Mouse (Mus musculus) right cerebral cortex, adult 18-20 months (tissue): Measurements from ENCODE around the gene H2-T22.
"Not testable (repeated sequence)": the region's sequence is repeated elsewhere in the genome, so short reads cannot be mapped to it uniquely, and the experiment has no call there.

ENCODE experiments used
- DNase-seq: peaks from one replicate; pipeline ENCODE4 v3.0.0; 2022; ENCODE audit warnings: mixed read lengths

The H2-T22 gene

DNA sequence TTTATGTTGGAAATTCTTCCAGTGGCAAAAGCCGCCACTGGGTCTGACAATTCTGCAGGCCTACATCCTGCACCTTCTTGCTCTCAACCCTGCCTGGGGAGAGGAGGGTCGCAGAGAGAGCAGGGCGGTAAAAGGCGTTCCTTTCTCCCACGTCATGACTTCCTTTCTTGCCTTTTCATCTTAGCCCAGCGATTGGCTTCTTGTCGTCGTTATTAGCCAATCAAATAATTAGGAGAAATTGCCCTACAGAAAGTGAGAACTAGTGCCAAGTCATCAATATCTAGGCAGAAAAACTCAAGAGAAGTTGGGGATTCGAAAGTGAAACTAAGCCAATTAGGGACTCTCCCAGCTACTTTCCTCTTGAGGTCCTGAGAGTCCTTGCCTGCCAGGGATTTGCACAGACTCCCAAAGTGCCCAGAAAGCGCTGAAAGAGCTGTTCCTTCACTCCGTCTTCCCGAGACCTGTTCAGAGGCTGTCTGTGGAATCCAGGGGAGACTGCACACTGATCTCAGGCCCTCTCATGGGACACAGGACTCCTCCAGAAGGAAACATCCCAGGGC lies at the start of gene H2-T22, which contains the start of gene Gm6034:
H2-T22 (minus strand) TSS at position 138 of the 560 bp plus-strand sequence.
Gm6034 (plus strand) TSS at position 352 of the 560 bp plus-strand sequence.
- DNase-seq = peak; percentile 81

DNA sequence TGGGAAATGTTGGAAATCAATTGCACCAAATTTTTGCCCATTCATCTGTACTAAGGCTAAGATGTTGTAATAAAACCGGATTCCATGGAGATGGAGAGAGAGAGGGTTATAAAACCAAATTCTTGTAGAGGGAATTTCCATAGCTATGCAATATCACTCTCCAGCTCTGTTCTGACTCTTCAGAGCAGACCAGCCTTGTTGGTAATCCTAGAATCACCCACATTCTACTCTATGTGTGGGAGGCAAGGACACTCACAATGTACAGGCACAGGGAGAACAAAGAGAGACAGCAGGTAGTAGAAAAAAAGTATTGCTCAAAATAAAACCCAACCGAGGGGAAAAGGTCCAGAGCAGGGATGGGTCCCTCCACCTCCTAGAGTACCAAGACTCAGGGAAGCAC lies 49.4 kb upstream of the H2-T22 start:
- DNase-seq = not testable (repeated sequence)

DNA sequence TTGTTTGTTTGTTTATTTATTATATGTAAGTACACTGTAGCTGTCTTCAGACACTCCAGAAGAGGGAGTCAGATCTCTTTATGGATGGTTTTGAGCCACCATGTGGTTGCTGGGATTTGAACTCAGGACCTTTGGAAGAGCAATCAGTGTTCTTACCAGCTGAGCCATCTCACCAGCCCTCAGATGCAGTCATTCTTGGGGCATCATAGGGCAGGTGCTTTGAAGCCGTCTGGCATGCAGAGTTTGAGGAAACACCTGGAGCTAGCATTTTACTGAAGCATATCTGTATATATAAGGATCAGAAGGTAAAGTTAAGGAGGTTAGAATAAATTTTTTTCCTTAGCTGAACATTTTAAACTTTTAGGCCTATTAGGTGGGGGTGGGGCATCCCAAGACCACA lies 43.4 kb upstream of the H2-T22 start:
- DNase-seq = not testable (repeated sequence)

DNA sequence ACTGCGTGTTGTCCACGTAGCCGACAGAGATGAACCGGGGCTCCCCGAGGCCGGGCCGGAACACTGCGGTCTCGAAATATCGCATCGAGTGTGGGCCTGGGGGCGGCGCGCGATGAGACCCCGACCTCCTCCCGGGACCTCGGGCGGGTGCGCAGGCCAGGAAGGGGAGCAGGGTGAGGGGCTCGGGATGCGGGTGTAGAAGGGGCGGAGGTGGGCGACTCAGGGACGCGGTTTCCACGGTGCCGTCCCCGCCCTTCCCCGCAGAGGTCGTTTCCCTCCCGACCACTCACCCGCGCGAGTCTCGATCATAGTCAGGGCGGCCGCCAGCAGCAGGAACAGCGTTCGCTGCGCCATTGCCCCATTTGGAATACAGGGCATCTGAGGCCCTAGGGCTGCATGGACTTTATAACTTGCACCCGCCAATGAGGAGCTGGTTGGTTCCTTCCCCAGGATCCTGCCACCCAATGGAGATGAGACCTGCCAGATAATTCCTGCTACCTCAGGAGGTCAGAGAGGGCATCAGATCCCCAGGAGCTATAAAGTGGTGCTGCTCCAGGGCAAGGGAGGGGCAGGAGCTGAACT lies 41.4 kb upstream of the H2-T22 start:
- no peak for DNase-seq

DNA sequence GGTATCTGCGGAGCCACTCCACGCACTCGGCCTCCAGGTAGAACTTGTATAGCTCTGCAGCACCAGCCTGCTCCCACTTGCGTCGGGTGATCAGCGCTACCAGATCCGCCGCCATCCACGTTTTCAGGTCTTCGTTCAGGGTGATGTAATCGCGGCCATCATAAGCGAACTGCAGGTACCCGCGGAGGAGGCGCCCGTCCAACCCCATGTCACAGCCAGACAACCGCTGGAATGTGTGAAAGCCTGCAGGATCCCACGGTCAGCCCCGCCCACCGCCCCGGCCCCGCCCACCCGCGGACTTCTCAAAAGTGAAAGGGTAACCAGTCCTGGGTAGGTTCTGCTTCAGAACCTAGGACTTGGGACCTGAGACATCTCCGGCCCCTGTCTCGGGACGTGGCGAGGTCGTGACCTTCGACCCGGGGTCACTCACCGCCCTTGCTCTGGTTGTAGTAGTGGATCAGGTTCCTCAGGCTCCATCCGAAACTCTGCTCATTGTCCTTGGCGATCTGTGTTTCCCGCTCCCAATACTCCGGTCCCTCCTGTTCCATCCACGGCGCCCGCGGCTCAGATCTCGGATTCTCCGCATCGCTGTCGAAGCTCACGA lies 40.8 kb upstream of the H2-T22 start:
- no peak for DNase-seq

DNA sequence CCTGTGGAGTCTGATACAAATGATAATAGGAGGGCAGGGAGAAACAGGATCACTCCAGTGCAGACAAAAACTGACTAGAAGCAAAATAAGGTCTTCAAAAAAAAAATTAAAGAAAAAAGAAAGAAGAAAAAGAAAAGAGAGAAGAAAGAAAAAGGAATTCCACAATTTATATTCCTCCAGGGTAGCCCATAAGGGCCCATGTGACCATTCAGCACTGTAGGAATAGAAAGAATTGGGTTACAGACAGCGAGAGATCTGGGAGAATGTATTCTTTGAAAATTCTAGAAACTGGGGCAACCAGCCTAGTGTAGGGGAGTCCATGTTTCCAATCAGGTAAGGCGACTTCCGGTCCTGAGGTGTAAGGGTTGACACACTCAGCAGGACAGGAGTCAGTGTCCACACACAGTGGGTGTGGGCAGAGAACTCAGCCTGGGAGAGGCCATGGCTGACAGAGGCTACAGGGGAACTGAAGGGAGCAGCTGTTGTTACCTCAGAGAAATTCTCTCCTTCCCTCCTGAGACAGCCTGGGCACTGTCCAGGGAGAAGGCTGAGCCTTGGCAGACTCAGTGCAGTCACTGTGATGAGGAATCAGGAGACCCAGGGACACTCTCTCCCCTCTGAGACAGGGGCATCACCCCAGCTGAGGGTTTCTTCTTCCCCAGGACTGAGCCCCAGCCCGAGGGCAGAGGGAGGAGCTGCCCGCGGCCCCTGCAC lies 40.1 kb upstream of the H2-T22 start:
- DNase-seq = not testable (repeated sequence)

DNA sequence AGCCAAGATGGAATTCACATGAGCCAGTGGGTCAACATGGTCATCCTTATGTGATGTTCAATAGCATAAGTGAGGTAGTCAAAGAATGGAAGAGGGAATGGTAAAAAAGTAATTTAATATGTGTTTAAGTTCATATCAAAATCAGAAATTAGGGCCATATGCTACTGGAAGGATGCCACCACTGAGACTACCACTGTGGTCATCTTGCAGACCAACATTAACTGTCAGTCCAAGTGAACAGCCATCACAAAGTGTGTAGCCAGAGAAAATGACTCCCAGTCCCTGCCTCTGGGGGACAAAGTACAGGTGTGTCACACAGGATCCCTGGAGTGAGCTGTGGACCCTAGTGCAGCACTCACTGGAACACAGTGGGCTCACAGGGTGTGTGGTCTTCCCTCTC lies 39.4 kb upstream of the H2-T22 start:
- DNase-seq = not testable (repeated sequence)

DNA sequence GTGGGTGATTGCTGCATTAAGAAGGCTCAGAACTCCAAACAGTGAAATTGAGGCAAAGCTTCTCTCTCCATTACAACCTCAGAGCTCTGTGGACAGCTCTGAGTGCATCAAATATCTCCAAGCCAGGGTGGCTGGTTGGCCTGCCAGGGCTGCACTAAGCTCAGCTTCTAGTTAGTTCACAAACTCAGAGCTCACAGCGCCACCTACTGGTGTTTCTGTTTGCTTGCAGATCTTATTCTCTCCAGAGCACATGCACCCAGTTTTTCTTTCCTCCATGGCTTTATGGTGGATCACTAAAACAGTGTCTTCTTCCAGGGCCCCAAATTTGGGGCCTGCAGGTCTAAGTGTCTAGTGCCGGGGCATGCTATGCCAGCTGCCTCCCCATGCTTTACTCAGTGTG lies 18.3 kb upstream of the H2-T22 start:
- DNase-seq = peak; percentile 90

DNA sequence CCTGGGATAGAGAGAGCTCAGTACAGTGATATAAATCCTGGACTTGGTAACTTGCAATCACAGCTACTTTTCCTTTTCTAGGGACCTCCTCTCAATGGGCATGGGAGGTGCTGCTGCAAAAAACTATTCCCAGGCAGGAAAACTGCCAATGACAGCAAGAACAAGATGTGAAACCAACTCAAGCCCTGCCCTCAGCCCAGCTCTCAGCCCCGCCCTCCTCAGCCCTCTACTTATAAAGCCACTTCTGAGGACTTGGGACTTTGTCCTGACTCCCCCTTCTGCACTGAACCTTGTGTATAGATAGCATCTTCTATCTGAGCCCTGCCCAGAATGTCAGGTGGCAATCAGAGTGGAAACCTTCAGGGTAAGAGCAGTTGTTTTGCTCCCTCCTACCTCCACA lies 15.8 kb upstream of the H2-T22 start, which contains the start of gene Gm11127:
Gm11127 (minus strand) TSS at position 10 of the 400 bp plus-strand sequence.
- not testable (repeated sequence) for DNase-seq

DNA sequence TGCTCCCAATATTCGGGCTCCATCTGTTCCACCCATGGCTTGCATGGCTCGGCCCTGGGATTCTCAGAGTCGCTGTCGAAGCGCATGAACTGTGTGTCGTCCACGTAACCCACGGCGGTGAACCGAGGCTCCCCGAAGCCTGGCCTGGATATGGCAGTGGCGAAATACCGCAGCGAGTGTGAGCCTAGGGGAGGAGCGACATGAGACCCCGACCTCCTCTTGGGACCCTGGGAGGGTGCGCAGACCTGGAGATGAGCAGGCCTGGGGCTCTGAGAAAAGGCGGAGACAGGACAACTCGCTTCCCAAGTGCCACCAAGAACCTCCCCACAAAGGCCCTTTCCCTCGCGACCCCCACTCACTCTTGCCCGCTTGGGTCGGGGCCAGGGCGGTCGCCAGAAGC lies 15.4 kb upstream of the H2-T22 start:
- DNase-seq = not testable (repeated sequence)

DNA sequence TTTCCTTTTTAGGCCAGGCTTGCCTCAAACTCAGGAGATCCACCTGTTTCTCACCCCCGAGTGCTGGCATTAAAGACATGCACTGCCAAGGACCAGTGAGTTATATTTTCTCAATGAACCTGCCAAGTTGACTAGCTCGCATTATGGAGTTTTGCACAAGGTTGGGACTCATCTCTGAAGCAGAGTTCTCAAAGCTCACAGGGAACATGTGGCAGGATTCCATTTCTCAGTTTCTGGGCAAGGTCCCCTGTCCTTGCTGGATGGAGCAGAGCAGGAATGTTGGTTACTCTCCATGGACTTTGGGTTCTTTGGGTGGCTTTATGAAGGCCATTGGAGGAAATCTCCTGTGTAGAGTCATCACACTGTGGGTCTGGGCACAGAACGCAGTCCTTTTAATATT lies 739 bp upstream of the H2-T22 start:
- no peak for DNase-seq

DNA sequence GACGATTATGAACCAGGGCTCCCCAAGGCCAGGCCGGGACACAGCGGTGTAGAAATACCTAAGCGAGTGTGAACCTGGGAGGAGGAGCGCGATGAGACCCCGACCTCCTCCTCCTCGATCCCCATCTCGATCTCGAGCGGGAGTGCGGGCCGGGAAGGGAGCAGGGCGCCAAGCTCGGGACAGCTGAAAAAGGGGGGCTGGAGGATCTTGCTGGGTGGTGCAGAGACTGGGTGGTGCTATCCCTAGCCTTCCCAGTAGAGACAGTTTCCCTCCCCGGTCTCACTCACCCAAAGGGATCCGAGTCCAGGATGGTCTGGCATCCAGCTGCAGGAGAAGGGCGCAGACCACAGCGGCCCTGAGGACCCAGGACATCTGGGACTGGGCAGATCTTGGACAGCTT lies 492 bp downstream of the H2-T22 start:
- not testable (repeated sequence) for DNase-seq

DNA sequence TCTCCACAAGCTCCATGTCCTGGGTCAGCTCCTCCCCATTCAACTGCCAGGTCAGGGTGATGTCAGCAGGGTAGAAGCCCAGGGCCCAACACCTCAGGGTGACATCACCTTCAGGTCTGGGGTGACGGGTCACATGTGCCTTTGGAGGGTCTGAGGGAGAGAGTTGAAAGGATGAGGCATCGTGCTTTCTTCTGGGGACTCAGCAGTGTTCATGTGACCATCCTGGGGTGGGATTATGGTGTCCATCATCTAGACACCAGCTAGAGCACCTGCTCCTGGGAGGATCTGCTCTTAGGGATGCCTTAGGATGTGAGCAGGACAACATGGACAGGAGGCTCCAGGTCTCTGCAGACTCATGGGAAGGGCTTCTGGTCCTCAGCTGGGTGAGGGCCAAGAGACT lies 1.9 kb downstream of the H2-T22 start:
- DNase-seq = not testable (repeated sequence)

DNA sequence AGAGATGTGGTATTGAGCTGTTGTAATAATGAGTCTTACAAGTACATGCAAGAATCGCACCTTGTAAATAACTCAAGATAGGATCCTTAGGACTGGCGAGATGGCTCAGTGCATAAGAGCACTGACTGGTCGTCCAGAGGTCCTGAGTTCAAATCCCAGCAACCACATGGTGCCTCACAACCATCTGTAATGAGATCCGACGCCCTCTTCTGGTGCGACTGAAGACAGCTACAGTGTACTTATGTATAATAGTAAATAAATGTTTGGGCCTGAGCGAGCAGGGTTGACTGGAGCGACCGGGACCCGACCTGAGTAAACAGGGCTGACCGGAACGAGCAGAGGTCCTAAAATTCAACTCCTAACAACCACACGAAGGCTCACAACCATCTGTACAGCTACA lies 6.4 kb downstream of the H2-T22 start:
- DNase-seq = not testable (repeated sequence)

DNA sequence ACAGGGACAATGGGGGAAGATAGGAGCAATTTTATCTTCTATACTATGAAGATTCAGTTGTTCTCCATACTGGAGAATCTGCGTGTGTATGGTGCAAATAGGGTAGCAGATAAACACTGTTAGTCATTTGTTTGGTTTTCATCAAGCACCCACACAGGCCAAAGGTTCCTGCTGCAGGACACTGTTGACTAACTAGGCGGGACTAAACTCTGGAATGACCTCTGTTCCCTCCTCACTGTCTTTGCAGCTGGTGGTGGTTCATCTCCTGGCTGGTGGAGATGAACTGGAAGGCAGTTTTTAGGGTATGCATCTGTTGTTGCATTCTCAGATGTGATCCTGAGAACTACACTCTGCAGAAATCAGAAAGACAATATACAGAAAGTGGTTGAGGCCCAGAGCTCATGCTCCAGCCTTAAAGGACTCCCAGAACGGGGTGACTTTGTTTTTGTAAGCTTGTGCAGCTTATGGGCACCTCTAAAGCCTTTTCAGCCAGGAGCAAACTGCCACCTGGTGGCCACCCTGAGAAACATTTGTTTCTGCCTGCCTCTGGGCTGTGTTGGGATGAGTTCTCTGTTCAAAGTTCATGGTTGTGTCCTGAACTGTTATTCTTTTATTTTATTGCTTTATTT lies 7.4 kb downstream of the H2-T22 start:
- peak; percentile 66 for DNase-seq

DNA sequence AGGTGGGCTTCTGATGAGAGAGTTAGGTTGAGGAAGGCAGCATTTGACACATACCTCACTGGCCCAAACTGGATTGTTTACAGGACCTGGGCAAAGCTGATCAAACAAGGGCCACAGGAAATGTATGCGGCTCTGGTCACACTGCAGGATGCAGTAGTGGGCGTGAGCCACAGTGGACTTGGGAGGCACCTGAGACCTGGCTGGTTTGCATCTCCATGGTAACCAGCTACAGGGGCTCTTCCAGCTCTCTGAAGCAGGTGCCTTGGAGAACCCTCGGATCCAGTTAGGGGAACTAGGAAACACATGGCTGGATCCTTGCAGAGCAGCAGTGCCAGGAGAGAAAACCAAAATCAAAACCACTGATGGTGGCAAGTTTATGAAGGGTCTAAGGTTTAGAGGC lies 8.0 kb downstream of the H2-T22 start:
- not testable (repeated sequence) for DNase-seq

DNA sequence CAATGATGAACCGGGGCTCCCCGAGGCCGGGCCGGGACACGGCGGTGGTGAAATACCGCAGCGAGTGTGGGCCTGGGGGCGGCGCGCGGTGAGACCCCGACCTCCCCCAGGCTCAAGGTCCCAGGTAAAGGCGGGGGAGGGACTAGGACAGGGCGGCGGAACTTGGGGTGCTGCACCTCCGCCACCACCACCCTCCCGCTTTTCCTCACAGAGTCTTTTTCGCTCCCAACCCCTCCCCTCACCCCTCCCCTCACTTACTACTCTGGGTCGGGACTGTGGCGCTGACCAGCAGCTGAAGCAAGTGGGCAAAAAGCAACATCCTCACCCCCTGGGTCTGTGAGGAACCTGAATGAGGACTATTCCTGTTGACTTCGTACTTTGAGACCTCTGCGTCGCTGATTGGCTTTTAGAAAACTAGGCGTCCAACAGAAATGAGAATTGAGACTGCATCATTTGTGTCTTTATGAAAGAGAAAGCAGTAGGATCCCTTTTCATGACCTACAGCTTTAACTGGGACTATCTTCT lies 10.1 kb downstream of the H2-T22 start, which contains the start of gene H2-T23:
H2-T23 (minus strand) TSS at position 505 of the 525 bp plus-strand sequence.
- DNase-seq = not testable (repeated sequence)

DNA sequence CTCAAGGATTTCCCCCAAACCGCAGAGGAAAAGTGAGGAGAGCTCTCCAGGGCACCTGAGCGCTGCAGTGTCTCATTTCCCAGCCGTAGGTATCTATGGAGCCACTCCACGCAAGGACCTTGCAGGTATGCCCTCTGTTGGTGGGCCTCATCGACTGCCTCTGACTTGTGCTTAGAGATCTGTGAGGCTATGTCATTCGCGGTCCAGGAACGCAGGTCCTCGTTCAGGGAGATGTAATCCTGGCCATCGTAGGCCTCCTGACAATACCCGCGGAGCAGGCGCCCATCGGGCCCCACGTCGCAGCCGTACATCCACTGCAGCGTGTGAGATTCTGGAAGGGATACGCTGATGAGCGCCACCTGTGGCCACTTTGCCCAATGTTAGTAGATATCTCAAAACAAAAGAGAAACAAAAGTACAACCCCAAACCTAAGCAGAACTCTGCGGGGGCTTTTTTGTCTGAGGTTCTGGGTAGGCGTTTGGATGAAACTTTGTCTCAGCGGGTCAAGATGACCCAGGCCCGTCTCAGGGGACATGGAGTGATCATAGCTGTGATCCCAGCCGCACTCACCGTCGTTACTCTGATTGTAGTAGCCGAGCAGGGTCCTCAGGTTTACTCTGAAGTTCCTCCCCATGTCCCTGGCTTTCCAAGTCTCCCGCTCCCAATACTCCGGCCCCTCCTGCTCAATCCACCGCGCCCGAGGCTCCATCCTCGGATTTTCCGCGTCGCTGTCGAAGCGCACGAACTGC lies 10.8 kb downstream of the H2-T22 start:
- DNase-seq = not testable (repeated sequence)

DNA sequence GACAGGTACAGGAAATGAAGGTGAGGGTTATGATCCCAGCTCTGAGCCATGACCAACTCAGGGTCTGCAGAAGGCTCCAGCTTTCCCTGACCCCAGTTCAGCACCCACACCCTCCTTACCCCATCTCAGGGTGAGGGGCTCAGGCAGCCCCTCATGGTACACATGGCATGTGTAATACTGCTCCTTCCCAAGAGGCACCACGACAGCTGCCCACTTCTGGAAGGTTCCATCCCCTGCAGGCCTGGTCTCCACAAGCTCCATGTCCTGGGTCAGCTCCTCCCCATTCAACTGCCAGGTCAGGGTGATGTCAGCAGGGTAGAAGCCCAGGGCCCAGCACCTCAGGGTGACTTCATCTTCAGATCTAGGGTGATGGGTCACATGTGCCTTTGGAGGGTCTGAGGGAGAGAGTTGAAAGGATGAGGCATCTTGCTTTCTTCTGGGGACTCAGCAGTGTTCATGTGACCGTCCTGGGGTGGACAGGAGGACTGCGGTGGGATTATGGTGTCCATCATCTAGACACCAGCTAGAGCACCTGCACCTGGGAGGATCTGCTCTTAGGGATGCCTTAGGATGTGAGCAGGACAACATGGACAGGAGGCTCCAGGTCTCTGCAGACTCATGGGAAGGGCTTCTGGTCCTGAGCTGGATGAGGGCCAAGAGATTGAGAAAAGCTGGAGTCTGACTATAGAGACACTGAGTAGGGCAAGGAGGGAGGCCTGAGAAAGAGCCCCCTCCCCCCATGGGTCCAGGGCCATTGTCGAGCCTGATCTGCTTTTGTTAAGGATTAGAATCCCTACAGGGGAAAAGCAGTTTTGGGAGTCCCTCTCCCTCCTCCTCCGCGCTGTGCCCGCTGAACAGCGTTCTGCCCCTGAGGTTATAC lies 11.6 kb downstream of the H2-T22 start:
- not testable (repeated sequence) for DNase-seq

DNA sequence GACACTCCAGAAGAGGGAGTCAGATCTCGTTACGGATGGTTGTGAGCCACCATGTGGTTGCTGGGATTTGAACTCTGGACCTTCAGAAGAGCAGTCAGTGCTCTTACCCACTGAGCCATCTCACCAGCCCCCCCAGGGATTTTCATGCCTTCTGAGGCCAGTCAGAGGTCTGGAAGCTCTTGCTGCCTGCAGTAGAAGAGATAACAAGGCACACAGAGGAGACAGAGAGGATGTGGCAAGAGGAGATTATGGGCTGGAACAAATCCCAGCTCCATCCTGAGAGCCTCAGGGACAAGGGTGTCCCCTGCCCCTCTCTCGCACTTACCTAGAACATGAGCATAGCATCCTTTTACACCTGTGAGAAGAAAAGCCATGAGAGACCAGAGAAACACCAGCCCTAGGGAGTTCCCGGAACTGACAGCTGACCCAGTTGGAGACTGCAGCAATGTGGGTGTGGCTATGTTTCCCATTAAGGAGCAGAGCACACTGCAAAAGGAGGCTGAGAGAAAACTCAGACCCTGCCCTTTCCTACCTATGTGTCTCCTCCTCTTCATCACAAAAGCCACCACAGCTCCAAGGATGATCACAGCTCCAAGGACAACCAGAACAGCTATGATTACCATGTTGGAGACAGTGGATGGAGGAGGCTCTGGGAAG lies 12.4 kb downstream of the H2-T22 start:
- not testable (repeated sequence) for DNase-seq
